Mouse (Mus musculus): ENCODE results near the gene Mindy2.

The Mindy2 gene

DNA sequence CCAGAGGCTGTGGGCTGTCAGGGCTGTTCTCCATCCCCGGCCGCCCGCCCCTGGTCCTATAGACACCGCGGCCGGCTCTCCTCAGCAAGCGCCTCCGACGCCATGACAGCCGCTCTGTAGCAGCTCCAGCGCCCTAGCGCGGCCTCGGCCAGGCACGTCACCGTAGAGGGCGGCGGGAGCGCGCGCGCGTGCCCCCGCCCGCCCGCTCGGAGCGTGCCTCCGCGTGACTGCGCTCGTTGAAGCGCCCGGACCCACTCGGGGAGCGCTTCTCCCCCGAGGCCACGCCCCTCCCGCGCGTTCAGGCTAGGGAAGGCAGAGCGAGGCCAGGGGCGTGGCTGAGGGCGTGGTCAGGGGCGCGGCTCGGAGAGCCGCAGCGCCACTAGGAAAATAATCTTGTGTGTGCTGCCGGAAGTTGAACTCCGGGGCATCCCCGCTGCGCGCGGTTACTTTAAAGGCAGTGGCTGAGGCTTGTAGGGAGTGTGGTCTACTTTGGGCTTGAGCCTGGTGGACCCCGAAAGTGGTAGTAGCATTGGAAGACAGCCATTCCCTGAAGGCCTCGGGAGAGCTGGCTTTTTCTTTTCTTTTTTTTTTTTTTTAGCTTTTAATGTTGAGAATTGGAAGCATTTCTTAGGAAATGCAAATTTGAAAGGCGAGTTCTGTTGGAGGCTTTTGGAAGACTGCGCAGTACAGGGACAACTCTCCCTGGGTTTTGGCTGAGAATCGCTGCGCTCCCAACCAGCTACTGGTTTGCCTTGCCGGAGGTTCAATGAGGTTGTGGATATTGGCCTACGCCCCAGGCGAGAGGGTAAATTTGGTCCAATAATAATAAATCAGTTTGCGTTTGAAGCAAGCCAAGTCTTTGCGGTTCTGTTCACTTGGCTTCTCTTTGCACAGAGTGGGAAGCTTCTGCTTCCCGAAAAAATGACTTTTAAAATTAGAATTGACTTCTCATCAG, at the start of gene Mindy2:
Gene Mindy2 (minus strand): TSS at position 162 of the 955 bp plus-strand sequence.
- DNase-seq (ENCODE audit: low spot score) = peak; percentile 97

DNA sequence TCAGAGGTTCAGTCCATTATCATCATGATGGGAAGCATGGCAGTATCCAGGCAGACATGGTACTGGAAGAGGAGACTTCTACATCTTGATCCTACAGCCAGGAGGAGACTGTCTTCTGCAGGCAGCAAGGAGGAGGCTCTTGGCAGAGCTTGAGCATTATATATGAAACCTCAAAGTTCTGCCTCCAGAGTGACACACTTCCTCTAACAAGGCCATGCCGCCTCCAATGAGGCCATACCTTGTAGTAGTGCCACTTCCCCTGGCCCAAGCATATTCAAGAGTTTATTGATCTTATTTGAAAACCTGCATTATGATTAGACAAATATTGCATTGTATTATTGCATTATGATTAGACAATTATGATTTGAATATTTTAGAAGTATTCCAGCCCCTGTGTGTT, 49.5 kb upstream of the Mindy2 start:
- DNase-seq (ENCODE audit: low spot score) = no peak

DNA sequence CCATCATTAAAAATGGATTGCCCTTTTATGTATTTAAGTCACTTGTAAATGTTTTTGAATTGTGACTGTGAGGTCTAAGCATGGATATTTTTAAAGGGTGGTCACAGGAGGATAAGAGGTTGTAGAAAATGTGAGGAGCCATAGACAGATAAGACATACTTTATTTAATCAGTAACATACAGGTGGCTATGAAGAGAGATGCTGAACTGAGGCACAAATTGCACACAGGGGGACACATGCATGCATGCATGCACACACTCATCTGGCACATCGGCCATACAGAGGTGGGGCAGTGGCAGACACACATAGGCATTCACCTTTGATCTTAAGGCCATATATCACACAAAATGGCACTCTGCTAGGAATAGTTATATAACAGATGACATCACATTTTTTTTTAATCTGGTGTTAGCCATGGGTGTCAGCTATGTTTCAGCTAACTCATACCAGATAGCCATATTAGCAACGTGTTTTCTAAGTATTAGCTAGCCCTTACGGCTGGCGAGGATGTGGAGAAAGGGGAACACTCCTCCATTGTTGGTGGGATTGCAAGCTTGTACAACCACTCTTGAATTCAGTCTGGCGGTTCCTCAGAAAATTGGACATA, 46.7 kb upstream of the Mindy2 start:
- no peak for DNase-seq (ENCODE audit: low spot score)

DNA sequence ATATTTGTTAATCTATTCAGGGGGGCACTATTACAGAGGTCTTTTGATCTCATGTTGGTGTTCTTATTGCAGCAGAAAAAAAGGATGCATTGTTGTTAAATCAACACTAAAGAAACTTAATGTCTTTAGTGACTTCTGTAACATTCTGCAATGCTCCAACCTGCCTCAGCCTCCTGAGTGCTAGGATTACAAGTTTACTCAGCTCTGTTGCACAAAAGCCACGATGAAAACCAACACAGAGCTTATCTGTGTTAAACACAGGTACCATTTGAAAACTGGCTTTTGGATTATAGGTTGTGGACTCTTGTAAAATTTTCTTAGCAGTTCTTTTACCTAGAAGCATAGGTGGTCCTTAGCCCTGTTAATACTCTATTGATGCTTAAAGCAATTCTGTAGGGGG, 41.1 kb upstream of the Mindy2 start:
- DNase-seq (ENCODE audit: low spot score) = no peak

DNA sequence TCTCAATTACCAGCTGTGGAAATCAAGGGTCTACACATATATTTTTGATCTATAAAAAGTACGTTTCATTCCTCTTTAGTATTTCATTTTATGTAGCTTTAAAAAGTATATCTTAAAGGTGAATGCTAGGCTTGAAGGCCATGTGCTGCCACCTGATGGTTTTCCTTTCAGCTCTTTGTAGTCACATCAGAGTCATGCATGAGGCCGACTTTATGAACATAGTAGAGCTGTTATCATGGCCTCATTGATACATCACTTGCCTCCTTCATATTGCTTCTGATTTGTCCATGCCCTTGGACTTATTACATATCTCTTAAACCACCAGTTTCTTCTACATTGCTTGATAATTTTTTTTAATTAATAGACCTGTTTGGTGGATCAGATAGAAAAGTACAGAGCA, 38.7 kb upstream of the Mindy2 start:
- DNase-seq (ENCODE audit: low spot score) = no peak

DNA sequence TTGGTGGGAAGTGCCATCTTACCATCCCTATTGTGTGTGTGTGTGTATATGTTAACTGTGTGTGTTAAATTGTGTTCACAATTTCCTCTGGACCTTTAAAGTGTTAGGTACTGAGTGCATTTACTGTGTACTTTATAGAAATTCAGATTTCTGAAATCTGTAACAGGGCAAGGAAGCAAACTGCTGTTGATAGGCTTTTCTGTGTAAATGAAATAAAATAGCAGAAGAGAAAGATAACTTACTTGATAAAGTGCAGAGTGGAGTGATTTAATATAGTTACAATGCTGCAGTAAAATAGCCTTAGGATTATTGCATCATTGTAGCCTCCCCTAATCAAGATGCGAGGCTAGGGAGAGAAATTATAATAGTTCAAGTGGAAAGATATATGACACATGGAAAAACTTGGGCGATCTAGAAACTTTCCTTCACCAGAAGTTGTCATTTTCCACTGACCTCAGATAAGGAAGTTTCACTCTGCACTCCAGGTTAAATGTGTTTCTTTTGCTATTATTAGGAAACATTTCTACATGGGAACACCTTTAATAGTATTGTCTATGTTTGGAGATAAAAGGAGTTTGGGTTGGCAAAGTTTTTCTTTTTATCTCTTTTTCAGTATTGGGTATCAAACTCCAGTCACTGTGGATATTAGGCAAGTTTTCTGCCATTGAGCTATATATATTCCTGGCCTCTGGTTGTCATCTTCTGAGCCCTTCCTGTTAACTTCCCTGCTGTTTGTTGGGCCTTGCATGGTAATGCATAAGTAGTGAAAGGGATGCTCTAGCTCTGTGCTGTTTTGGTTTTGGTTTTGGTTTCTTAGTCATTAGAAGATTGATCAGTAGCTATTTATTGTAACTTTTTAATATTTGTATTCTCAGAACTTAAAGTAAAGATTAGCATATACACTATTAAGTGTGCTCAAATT, 35.1 kb upstream of the Mindy2 start:
- DNase-seq (ENCODE audit: low spot score) = no peak

DNA sequence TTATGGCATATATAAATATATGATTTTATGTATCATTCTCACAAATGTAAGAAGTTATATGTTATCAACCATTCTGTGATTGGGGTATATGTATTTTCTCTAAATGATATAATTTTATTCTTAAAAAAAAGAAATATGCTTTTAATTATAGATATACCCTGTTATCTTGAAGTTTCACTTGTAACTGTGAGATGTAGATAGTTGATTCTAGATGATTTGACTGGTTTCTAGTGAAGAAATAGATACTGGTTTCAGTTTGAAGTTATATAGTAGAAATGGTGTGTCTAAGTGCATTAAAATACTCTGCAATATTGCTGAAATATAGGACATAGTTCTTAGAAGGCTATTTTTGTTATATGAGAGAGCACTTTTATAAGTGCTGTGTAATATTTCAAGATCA, 33.6 kb upstream of the Mindy2 start:
- DNase-seq (ENCODE audit: low spot score) = no peak

DNA sequence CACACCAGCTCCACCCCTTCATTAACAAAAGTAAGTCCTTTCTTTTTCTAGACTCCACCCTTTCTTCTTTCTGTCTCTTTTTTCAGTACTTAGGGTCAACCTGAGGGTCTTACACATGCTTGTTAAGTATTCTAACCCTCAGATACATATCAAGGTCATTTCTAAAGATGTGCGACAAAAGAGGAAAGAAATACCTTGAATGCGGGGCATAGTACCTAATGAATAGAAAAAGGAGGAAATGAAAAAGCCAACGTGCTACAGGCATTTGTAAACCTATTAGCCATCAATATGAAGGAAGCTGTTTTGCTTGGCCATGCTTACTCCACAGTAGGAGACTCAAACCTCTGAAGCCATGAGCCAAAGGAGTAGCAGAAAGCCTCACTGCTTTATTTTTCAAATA, 33.0 kb upstream of the Mindy2 start:
- no peak for DNase-seq (ENCODE audit: low spot score)

DNA sequence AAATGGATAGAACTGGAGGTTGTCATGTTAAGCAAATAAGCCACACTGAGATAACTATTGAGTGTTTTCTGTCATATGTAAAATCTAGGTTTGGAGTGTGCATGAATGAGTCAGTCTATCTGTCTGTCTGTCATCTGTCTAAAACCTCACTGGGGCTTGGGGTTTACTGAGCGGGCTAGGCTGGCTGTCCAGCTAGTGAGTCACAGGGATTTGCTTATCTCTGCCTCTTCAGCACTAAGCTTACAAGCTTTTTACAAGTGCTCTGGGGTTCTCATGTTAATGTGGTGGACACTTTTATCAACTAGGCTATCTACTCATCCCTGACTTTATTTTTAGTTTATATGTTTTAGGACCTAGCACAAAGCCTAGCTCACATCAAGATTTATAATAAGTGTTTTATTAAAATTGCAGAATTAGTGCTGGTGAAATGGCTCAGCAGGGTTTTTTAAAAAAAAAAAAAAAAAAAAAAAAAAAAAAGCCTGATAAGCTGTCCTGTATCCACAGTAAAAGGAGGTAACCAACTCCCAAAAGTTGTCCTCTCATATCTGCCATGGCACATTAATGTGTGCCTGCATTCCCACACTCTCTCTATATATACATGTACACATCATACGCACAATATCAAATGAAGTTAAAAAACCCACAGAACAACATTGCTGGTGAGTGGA, 31.5 kb upstream of the Mindy2 start:
- DNase-seq (ENCODE audit: low spot score) = no peak

DNA sequence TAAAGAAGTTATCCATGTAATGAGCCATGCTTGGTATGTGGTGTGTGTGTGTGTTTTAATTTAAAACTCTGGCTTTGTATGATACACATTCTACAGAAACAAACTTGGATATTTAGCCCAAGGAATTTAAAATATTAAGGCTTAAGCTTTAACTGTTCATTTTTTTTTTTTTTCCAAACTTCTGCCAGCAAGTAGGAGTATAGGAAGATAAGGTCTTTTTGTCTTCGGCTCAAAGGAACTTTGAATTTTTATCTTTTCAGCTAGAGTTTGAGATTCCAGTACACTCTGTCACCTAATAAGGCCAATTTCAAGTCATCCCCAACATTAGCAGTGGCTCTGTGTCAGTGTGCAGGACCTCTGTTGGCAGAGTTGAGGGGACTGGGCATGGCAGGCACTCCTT, 25.2 kb upstream of the Mindy2 start:
- DNase-seq (ENCODE audit: low spot score) = no peak

DNA sequence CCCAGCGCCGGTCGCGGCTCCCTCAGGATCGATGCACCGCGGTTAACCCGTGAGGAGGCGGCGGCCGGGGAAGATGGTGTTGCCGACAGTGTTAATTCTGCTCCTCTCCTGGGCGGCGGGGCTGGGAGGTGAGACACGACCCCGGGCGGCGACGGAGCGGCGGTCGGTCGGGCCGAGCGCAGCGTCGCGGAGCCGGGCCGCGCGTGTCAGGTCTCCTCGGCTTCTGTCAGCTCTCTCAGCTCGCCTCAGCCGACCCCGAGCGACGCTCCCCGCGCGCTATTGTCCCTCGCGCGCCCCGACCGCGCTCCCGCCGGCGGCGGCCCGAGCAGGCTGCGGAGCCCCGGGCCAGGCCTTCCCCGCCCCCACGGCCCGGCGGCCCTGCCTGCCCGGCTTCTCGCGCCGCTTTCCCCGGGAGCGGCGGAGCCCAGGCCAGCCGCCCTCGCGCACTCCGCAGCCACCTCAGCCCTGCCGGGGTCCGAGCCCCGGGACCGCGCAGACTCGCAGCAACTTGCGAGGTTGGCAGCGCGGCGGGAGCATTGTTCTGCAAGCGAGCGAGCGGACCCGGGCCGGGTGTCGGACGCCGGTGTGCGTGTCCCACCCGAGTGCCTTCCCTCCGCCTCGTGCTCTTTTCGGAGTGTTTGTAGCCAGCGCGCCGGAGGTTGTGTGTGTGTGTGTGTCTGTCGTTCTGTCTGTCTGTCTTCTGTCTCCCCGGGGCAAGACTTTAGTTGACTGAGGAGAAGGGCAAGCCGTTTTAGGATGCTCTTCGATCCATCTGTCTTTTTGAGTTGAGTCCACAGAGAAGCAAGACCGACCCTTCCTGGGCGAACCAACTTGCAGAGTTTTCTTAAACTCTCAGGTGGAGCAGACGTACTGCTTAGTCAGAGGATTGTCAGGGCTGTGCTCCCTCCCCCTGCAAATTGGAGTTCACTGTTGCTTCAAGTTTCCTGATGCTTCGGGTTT, 22.4 kb upstream of the Mindy2 start:
- DNase-seq (ENCODE audit: low spot score) = peak; percentile 38

DNA sequence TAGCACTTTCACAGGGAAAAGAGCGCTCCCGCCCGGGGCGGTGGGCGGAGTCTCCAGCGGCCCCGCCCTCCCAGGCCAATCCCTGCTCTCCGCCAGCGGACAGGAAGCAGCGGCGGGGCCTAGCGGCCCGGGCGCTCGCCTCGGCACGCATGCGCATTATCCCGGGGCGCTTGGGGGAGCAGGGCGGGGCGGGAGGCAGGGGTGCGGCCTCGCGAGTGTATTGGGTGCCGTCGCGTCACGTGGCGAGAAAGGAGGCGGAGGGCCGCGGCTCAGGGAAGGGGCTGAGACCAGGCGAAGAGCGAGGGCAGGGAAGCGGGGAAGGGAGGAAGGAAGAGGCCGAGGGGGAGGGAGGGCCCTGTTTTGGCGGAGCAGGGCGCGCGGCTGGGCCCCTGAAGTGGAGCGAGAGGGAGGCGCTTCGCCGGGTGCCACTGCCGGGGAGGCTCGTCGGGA, 21.7 kb upstream of the Mindy2 start, which contains the start of gene Adam10:
Gene Adam10 (plus strand): TSS at position 316 of the 450 bp plus-strand sequence.
- DNase-seq (ENCODE audit: low spot score) = peak; percentile 98

DNA sequence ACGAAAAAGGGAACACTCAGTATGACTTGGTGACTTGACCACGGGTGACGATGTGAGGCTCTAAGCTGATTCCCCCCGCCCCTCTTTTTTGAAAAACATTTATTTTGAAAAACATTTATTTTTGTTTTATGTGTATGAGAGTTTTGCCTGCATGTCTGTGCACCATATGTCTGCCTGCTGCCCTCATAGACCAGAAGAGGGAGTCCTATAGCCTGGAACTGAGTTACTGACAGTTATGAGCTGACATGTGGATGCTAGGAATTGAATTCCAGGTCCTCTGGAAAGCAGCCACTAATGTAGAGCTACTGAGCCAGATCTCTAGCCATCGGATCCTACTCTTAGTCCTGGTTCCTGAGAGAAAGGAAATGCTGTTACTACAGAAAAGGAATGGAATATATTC, 19.0 kb upstream of the Mindy2 start:
- no peak for DNase-seq (ENCODE audit: low spot score)

DNA sequence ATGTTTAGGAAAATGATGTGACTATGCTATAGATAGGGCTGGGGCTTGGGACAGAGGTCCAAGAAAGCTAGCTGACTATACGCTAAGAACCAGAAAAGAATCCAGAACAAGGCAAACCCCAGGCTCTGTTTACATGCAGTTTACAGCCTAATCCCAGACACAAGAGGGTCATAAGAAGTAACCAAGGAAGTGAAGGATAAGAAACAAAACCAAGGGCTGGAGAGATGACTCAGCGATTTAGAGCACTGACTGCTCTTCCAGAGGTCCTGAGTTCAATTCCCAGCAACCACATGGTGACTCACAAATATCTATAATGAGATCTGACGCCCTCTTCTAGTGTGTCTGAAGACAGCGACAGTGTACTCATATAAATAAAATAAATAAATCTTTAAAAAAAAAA, 18.1 kb upstream of the Mindy2 start:
- DNase-seq (ENCODE audit: low spot score) = no peak

DNA sequence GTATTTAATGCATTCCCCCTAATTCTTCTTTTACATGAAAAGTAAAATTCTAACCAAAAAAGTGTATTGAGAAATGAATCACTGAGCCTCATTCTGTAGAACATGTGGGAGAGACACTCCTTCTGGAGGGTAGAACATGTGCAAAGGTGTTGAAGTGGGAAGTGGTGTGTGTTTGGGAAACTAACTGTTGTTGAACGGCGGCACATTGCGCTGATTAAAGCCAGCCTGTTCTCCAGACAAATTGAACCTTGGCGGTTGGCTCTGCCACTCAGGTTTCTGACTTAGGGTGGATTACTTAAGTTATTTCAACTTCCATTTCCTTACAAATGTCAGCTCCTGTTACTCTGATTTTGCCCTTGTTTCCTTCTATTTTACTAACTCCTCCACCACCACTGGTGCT, 16.7 kb upstream of the Mindy2 start:
- no peak for DNase-seq (ENCODE audit: low spot score)

DNA sequence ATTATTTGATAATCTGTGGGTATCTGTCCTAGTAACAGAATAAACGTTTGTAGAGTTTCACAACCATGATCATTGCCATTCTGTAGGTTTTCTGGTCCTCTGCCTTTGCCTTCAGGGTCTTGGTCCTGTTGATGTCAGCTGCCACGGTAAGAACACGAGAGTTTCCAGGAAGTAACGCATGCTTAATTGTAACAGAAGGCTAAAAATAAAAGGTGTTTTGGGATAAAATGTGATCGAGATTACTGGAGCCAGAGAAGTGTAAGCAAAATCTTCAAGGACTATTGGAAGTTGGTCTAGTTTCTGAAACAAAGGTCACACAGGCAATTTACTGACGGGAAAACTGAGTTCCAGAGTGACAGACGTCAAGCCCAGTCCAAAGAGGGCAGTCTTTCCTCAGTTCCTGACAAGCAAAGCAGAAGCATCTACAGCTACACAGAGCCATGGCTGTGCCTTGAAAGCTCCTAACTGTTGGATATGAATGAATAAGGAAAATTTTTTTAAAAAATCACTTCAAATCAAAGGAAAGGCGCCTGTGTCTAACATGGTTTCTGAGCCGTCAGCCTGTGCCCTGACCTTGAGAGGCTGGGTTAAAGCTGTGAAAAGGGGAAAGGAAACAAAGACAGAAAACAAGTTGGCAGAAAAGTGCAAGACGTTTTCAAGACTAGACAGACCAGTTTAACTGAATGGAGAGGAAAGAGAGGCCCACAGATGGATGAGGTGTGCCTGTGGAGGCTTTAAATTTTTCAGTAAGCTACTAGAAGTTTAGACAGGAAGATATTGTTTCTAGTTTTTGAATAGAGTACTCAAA, 15.0 kb upstream of the Mindy2 start:
- DNase-seq (ENCODE audit: low spot score) = peak; percentile 32

DNA sequence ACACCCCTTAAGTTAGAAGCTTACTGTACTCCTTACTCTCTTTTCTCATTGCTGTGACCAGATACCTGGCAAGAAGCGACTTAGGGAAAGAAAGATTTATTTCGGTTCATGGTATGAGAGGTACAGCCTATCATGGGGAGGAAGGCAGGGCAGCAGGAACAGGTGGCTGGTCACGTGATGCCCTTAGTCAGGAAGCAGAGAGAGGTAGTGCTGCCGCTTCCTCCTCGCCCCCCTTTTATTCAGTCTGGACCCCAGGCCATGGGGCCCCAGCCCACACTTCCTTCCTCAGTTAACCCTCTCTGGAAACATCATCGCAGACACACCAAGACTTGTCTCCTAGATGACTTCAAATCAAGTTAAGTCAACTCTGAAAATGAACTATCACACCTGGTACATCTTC, 14.3 kb upstream of the Mindy2 start:
- no peak for DNase-seq (ENCODE audit: low spot score)

DNA sequence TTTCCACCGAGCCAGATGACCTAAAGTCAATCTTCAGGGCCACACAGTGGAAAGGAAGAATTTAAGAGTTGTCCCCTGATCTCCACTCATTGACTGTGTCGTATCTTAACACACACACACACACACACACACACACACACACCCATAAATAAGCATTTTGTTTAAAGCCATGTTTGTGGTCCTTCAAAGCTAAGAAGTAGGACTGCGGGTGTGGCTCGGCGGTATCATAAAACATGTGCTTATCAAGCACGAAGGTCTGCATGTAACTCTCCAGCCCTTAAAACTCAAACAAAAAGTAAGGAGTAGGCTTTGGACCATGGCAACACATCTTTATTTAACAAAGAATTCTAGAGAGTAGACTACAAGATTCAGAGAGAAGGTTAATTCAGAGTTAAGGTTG, 13.4 kb upstream of the Mindy2 start:
- DNase-seq (ENCODE audit: low spot score) = no peak

DNA sequence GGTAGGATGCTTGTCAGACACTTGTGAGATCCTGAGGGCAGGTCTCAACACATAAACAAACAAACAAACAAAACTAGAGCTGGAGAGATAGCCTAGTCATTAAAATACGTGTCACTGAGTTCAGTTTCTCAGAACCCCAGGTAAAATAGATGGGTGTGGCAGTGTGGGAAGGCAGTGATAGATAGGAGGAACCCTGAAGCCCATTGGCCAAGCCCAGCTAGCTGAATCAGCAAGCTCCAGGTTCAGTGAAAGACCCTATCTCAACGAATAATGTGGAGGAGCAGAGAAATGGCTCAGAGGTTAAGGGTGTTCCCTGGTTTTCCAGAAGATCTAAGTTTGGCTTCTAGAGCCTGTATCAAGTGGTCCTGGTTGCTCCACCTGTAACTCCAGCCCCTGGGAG, 12.2 kb upstream of the Mindy2 start:
- DNase-seq (ENCODE audit: low spot score) = no peak

DNA sequence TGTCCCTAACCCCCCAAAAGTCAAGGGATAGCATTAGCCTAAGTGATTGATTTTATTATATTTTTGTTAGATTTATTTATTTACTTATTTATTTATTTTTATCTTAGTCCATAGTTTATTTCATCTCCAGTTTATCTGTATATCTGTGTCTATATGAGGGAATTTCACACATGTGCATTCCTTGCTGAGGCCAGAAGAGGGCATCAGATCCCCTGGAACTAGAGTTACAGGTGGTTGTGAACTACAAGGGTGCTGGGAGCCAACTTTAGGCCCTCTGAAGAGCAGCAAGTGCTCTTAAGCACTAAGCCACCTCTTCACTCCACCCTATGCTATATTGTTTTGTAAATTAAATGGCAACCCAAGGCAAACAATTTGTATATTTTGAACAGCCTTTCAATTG, 11.1 kb upstream of the Mindy2 start:
- DNase-seq (ENCODE audit: low spot score) = no peak
